Mouse (Mus musculus): ENCODE measurements around the gene Ccdc88a. TPM values are rescaled to one million over a fixed set of nuclear protein-coding genes. Genes with fewer than 3 reads are reported as not detected.

Ccdc88a gene
- total and polyA plus RNA-seq, 3 experiments = 13.0 to 86.2 (median 52.6) TPM

DNA sequence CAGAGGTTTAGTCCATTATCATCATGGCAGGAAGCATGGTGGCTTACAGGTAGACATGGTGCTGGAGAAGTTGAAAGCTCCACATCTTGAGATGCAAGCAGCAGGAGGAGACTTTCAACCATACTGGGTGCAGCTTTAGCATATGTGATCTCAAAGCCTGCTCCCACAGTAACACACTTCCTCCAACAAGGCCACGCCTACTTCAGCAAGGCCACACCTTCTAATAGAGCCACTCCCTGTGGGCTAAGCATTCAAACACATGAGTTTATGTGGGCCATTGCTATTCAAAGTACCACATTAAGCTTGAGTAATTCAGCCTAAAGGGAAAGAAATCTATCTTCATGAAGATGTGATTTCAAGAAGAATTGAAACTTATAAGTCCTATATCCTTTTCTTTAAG, 119.7 kb downstream of the Ccdc88a start:
- Histone ChIP-seq H3K9me3 (replicated peaks) (no peaks in the 10 kb centered on the region), H3K4me1 (ENCODE audit: insufficient read depth, low read depth, low read length) (peaks cover 8% of the 10 kb centered on the region; the same call in 1 of the 2 replicates), H3K4me3 (ENCODE audit: low read depth, low read length) (no peak overlapping the region), H3K36me3 (replicated peaks) (peaks cover 38% of the 10 kb centered on the region), H3K27me3 (ENCODE audit: insufficient read depth, low read length) (no peaks in the 10 kb centered on the region)
- DNase-seq (ENCODE audit: low spot score) = no peak
- ATAC-seq (ENCODE audit: extremely low read depth, insufficient number of reproducible peaks, low FRiP score, poor library complexity, severe bottlenecking) = no peak
- TF ChIP-seq GATA2 (IDR thresholded peaks at IDR 0.05; ENCODE audit: borderline replicate concordance, low read depth, low read length) (no peak), GATA1 (IDR thresholded peaks at IDR 0.05; ENCODE audit: borderline replicate concordance, low read length) (no peak), TAL1 (conservative IDR thresholded peaks at IDR 0.05; ENCODE audit: low read depth, low read length) (no peak), CTCF (IDR thresholded peaks at IDR 0.05; ENCODE audit: low read depth, low read length) (no peak), POLR2AphosphoS5 (IDR thresholded peaks at IDR 0.05; ENCODE audit: insufficient replicate concordance, low read depth, low read length) (no peak)

DNA sequence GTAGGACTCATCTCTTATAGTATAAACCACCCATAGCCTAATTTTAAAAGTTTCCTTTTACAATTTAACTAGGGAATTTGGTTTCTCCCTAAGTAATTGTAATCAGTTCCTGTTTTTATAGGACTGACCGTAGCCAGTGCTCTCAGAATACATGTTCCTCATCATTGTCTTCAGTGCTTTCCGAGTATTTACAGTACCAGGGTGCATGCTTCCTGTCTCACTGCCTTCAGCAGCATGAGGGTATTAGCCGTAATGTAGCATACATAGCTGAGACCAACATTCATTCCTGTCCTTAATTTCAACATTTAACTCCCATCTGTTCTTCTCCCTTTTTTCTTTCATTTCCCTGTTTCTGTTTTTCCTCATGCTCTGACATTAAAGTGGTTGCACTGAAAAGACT, 123.5 kb downstream of the Ccdc88a start:
- Histone ChIP-seq H3K36me3 (replicated peaks) (peaks cover 48% of the 10 kb centered on the region), H3K4me1 (ENCODE audit: insufficient read depth, low read depth, low read length) (peaks cover 12% of the 10 kb centered on the region; the same call in 1 of the 2 replicates), H3K9me3 (replicated peaks) (no peaks in the 10 kb centered on the region), H3K4me3 (ENCODE audit: low read depth, low read length) (no peak overlapping the region), H3K27me3 (ENCODE audit: insufficient read depth, low read length) (no peaks in the 10 kb centered on the region)
- TF ChIP-seq POLR2AphosphoS5 (IDR thresholded peaks at IDR 0.05; ENCODE audit: insufficient replicate concordance, low read depth, low read length) (no peak), TAL1 (conservative IDR thresholded peaks at IDR 0.05; ENCODE audit: low read depth, low read length) (no peak), GATA1 (IDR thresholded peaks at IDR 0.05; ENCODE audit: borderline replicate concordance, low read length) (no peak), GATA2 (IDR thresholded peaks at IDR 0.05; ENCODE audit: borderline replicate concordance, low read depth, low read length) (no peak), CTCF (IDR thresholded peaks at IDR 0.05; ENCODE audit: low read depth, low read length) (no peak)
- DNase-seq (ENCODE audit: low spot score) (no peak), ATAC-seq (ENCODE audit: extremely low read depth, insufficient number of reproducible peaks, low FRiP score, poor library complexity, severe bottlenecking) (no peak)

DNA sequence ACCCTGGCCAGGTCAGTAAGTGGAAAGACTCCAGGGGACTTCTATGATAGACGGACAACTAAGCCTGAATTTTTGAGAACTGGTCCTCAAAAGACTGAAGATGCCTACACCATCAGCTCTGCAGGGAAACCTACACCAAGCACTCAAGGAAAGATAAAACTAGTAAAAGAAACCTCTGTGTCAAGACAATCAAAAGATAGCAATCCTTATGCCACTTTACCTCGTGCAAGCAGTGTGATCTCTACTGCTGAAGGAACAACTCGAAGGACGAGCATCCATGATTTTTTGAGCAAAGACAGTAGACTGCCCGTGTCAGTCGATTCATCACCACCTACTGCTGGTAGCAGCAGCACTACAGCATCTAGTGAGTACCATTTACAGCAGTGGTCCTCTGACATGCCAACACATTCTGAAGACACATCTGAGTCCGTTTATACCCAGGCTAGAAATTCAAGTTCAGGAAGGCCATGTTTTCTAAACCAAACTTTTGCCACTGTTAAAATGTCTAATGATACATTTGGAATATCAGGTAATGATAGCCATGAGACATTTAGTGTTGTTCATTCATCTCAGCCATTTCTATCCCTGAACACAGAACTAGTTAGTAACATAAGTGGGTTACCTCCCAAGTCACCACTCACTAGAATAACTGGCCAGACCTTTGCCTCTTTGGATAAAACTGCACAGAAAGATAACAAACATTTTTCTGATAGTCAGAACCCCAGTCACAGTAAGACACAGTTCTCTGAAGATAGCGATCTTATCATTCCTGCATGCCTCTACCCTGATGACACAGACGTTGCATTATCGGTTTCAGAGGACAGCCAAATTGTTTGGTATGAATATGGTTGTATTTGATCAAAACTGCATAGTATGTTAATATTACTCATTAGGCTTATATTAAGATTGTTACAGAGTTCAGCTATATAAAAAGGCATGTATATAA, 130.8 kb downstream of the Ccdc88a start:
- Histone ChIP-seq H3K9me3 (replicated peaks) (no peaks in the 10 kb centered on the region), H3K4me1 (ENCODE audit: insufficient read depth, low read depth, low read length) (peaks cover 48% of the 10 kb centered on the region), H3K27me3 (ENCODE audit: insufficient read depth, low read length) (no peaks in the 10 kb centered on the region), H3K4me3 (ENCODE audit: low read depth, low read length) (no peak overlapping the region), H3K36me3 (replicated peaks) (peaks cover 28% of the 10 kb centered on the region)
- TF ChIP-seq TAL1 (conservative IDR thresholded peaks at IDR 0.05; ENCODE audit: low read depth, low read length) (peak; percentile 96), GATA2 (IDR thresholded peaks at IDR 0.05; ENCODE audit: borderline replicate concordance, low read depth, low read length) (0 out of 2 replicates have a peak, but pooled peaks have one; percentile 73), CTCF (IDR thresholded peaks at IDR 0.05; ENCODE audit: low read depth, low read length) (no peak)
- DNase-seq (ENCODE audit: low spot score) (no peak), ATAC-seq (ENCODE audit: extremely low read depth, insufficient number of reproducible peaks, low FRiP score, poor library complexity, severe bottlenecking) (peak; percentile 94)

DNA sequence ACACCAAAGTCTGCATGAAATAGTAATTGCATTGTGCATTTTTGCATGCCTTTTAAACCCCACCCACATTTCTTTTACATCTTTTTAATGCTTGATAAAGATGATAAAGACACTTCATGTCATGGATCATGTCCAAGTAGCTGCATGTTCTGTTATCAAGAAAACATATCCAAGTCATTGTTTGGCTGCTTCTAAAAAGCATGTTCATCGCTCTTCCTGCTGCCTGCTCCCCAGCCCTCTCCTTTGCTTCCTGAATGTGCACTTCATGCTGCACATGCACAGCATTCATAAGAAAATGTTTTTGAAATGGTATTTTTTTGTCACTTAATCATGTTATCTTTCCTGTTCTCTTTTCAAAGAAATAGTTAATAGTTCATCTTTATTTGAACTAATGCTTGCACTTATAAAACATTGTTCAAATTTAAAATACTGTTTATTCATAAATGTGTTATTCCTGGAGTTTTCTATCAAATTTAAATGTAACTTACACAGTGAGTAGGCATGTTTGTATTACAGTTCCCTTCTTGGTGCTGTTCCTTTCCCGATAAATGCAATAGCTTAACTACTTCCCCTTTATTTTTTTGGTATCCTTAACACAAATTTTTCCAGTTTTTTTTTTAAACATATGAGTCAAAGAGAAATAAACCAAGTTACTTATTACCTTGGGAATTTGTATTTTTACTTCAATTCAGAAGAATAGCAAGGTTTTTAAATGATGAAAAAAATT, 131.6 kb downstream of the Ccdc88a start:
- Histone ChIP-seq H3K4me1 (ENCODE audit: insufficient read depth, low read depth, low read length) (peaks cover 48% of the 10 kb centered on the region), H3K9me3 (replicated peaks) (no peaks in the 10 kb centered on the region), H3K27me3 (ENCODE audit: insufficient read depth, low read length) (no peaks in the 10 kb centered on the region), H3K4me3 (ENCODE audit: low read depth, low read length) (no peak overlapping the region; the same call in 1 of the 2 replicates), H3K36me3 (replicated peaks) (peaks cover 25% of the 10 kb centered on the region)
- TF ChIP-seq CTCF (IDR thresholded peaks at IDR 0.05; ENCODE audit: low read depth, low read length) (no peak), GATA2 (IDR thresholded peaks at IDR 0.05; ENCODE audit: borderline replicate concordance, low read depth, low read length) (no peak), TAL1 (conservative IDR thresholded peaks at IDR 0.05; ENCODE audit: low read depth, low read length) (no peak), GATA1 (IDR thresholded peaks at IDR 0.05; ENCODE audit: borderline replicate concordance, low read length) (no peak), POLR2AphosphoS5 (IDR thresholded peaks at IDR 0.05; ENCODE audit: insufficient replicate concordance, low read depth, low read length) (no peak)
- DNase-seq (ENCODE audit: low spot score) (no peak), ATAC-seq (ENCODE audit: extremely low read depth, insufficient number of reproducible peaks, low FRiP score, poor library complexity, severe bottlenecking) (peak; percentile 35)

DNA sequence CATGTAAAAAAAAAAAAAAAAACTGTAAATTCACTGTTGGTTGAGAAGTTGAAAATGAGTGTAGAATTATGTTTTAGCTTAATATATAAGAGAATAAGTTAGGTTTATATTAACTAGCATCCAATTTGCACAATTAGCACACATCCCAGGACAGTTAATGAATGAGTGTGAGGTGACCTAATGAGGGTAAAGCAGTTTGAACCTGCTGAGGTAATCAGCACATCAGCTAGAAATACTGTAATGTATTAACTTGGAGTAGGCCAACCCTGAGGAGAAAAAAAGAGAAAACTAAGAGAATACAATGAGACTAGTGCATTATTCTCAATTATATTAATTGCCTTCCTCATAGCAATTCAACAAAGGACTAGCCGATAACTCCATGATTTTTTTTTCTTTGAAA, 136.0 kb downstream of the Ccdc88a start:
- H3K9me3 ChIP-seq (replicated peaks) = no peaks in the 10 kb centered on the region
- H3K4me3 ChIP-seq (ENCODE audit: low read depth, low read length) = no peak overlapping the region
- peaks cover 30% of the 10 kb centered on the region for H3K36me3 ChIP-seq (replicated peaks)
- DNase-seq (ENCODE audit: low spot score) (no peak), ATAC-seq (ENCODE audit: extremely low read depth, insufficient number of reproducible peaks, low FRiP score, poor library complexity, severe bottlenecking) (no peak)
- H3K4me1 ChIP-seq (ENCODE audit: insufficient read depth, low read depth, low read length) = peaks cover 57% of the 10 kb centered on the region
- no peaks in the 10 kb centered on the region for H3K27me3 ChIP-seq (ENCODE audit: insufficient read depth, low read length)
- TF ChIP-seq GATA2 (IDR thresholded peaks at IDR 0.05; ENCODE audit: borderline replicate concordance, low read depth, low read length) (no peak), TAL1 (conservative IDR thresholded peaks at IDR 0.05; ENCODE audit: low read depth, low read length) (no peak), CTCF (IDR thresholded peaks at IDR 0.05; ENCODE audit: low read depth, low read length) (no peak)
